Mouse (Mus musculus) large intestine, adult 2 months (tissue): ENCODE results near the gene Tnks2. TPM values are rescaled to one million over a fixed set of nuclear protein-coding genes. Genes with fewer than 3 reads are reported as not detected.

ENCODE experiments used
- DNase-seq: peaks from one replicate; pipeline ENCODE4 v3.0.0-alpha.2; 2012; ENCODE audit warnings: low read depth, low spot score
- WGBS: fragments of 180-500 bp; shearing (Covaris S2); methylation state at CpG from one replicate; pipeline ENCODE4 v1.1.7; 2018; 5-methylcytosine and 5-hydroxymethylcytosine counted together
- polyA plus RNA-seq: library from polyadenylated mRNA; depleted of rRNA; stranded (reverse); fragments of >200 nt; gene quantifications from 2 replicates; pipeline ENCODE4 v1.2.3, GENCODE M21; 2012; rRNA removed

Tnks2 gene
- polyA plus RNA-seq, 1 experiment: 10.6 TPM

- peak; percentile 76 for DNase-seq
- WGBS: under 1% methylated on average over 95 of the region's 98 CpGs
Observed at GRCm38 (mm10) chr19:36925671-36926552, 91.9 kb downstream of the Tnks2 start, which contains the start of gene Btaf1. Gene Btaf1 (plus strand): TSS chr19:36926079.

- DNase-seq: no peak
- WGBS: 1% methylated on average over 26 of the region's 26 CpGs
Observed at GRCm38 (mm10) chr19:36926553-36927236, 92.7 kb downstream of the Tnks2 start.

GRCm38 (mm10) chr19:36927800-36928361 is 93.8 kb downstream of the Tnks2 start:
- DNase-seq: no peak
- WGBS: 70% methylated on average over 6 of the region's 6 CpGs

- no peak for DNase-seq
Observed at GRCm38 (mm10) chr19:36929816-36930215, 95.8 kb downstream of the Tnks2 start.

GRCm38 (mm10) chr19:36932097-36932496 is 98.1 kb downstream of the Tnks2 start:
- no peak for DNase-seq

GRCm38 (mm10) chr19:36932613-36933012 is 98.6 kb downstream of the Tnks2 start:
- 77% methylated on average over 2 of the region's 2 CpGs for WGBS
- no peak for DNase-seq

- WGBS: 88% methylated on average over 4 of the region's 4 CpGs
- DNase-seq: no peak
Observed at GRCm38 (mm10) chr19:36936285-36936684, 102.3 kb downstream of the Tnks2 start.

GRCm38 (mm10) chr19:36938008-36938407 is 104.0 kb downstream of the Tnks2 start:
- DNase-seq: no peak

GRCm38 (mm10) chr19:36940064-36940463 is 106.0 kb downstream of the Tnks2 start:
- 90% methylated on average over 1 of the region's 1 CpGs for WGBS

More at GRCm38 (mm10) chr19:36940064-36940463, 106.0 kb downstream of the Tnks2 start:
- no peak for DNase-seq

Other genes with a start within 250 kb of the Tnks2 start
- gene Ppp1r3c, start 97.6 kb upstream of the Tnks2 start, polyA plus RNA-seq: 2.5 and 2.6 TPM in 2 replicates
- gene Fgfbp3, start 85.4 kb downstream of the Tnks2 start, polyA plus RNA-seq: 0.78 and 1.2 TPM in 2 replicates
- 4.0 and 5.7 TPM in 2 replicates for gene Btaf1, start 91.8 kb downstream of the Tnks2 start, polyA plus RNA-seq